Mouse (Mus musculus) liver, postnatal 0 days (tissue): ENCODE results near the gene Cdk14. TPM values are rescaled to one million over a fixed set of nuclear protein-coding genes. Genes with fewer than 3 reads are reported as not detected.

Experiments used
- ATAC-seq: fragments of 200-750 bp; cut with Nextera tagmentation; 2 replicates; pipeline ENCODE4 v1.8.0; 2017; ENCODE audit warnings: mild to moderate bottlenecking, moderate library complexity
- DNase-seq: peaks from one replicate; pipeline ENCODE4 v3.0.0-alpha.2; 2016
- H3K27ac ChIP-seq: fragments of 300-500 bp; sonication (generic); 2 replicates; pipeline ENCODE4 v1.5.1; 2014; ENCODE audit warnings: antibody characterized with exemption, moderate library complexity, mild to moderate bottlenecking, low read depth
- H3K27me3 ChIP-seq: fragments of 300-500 bp; sonication (generic); 2 replicates; pipeline ENCODE4 v1.6.1; 2014; ENCODE audit warnings: low read length, control low read depth, mixed read lengths; ENCODE audit not compliant: insufficient read depth
- H3K36me3 ChIP-seq: fragments of 300-500 bp; sonication (generic); replicated peaks from 2 replicates; pipeline ENCODE4 v1.6.1; 2014; ENCODE audit warnings: mild to moderate bottlenecking, control low read depth, low read length, moderate library complexity, mixed read lengths; ENCODE audit not compliant: insufficient read depth
- H3K4me1 ChIP-seq: fragments of 300-500 bp; sonication (generic); 2 replicates; pipeline ENCODE4 v1.6.1; 2014; ENCODE audit warnings: antibody characterized with exemption, mild to moderate bottlenecking, control low read depth; ENCODE audit not compliant: insufficient read depth
- H3K4me2 ChIP-seq: fragments of 300-500 bp; sonication (generic); 2 replicates; pipeline ENCODE4 v1.6.1; 2014; ENCODE audit warnings: low read depth, mild to moderate bottlenecking, low read length, moderate library complexity, mixed read lengths
- H3K4me3 ChIP-seq: fragments of 300-500 bp; sonication (generic); 2 replicates; pipeline ENCODE4 v1.5.1; 2014; ENCODE audit warnings: low read depth, low read length
- H3K9ac ChIP-seq: fragments of 300-500 bp; sonication (generic); replicated peaks from 2 replicates; pipeline ENCODE4 v1.6.1; 2014; ENCODE audit warnings: mild to moderate bottlenecking, moderate library complexity
- H3K9me3 ChIP-seq: fragments of 300-500 bp; sonication (generic); 2 replicates; pipeline ENCODE4 v1.6.1; 2016; ENCODE audit warnings: mild to moderate bottlenecking, control low read depth, low read length, mixed read lengths
- CTCF ChIP-seq: sonication (generic); IDR thresholded peaks from 2 replicates; pipeline ENCODE4 v1.5.1; 2016; ENCODE audit warnings: antibody characterized with exemption, low read depth
- EP300 ChIP-seq: IDR thresholded peaks from 2 replicates; pipeline ENCODE4 v1.6.1; 2016; ENCODE audit warnings: antibody characterized with exemption, low read depth, mild to moderate bottlenecking
- WGBS: fragments of 180-500 bp; shearing (Covaris S2); extraction: QIAGEN DNeasy Blood & Tissue Kit; methylation state at CpG from one replicate; pipeline ENCODE4 v1.1.7; 2014; ENCODE audit not compliant: insufficient replicate concordance; 5-methylcytosine and 5-hydroxymethylcytosine counted together
- polyA plus RNA-seq: library from polyadenylated mRNA; unstranded; fragments of >200 nt; fragmentation: Nextera tagmentation; extraction: Ambion mirVana; gene quantifications from 2 replicates; pipeline ENCODE4 v1.2.1, GENCODE M21; 2015

Gene Cdk14
- polyA plus RNA-seq, 1 experiment from 2014 or later = 1.1 TPM

DNA sequence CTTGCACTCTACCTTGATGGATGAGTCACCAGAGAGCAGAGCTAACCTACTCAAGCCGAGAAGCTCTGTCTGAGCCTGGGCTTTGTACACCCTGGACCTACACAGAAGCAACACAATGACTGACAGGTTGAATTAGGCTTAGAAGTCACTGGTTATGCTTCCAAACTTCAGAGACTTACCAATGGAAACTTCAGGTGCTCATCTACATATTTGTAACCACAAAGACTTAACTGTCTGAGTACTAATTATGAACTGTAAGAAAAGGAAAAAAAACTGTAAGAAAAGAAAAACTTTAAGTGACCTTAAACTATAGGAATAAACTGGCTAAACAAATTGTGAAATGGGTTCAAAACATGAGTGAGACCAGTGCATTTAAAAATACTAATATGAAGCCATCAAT is 364.6 kb downstream of the Cdk14 start:
- WGBS = 64% methylated on average over 1 of the region's 1 CpGs

DNA sequence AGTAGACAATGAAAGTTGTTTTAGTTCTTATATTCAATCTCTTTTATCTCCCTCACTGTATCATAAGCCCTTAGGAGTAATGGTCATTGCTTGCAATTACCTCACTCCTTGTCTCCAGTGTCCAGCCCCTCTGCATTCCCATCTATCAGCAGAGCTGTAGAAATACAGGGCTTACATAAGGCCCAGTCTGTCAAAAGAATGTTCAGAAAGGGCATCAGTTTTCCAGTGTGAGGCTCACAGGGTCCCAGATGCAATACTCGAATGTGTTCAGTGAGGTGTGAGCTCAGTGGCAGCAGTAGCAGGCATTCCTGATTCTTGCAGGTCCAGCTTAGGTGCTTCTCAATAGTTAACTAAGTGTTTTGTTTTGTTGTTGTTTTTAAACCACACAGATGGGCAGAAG is 365.8 kb downstream of the Cdk14 start:
- H3K27me3 ChIP-seq = no peaks in the 10 kb centered on the region
- DNase-seq (no peak), ATAC-seq (no peak)
- H3K4me2 ChIP-seq = no peak overlapping the region
- TF ChIP-seq EP300 (no peak), CTCF (no peak)
- no peak overlapping the region for H3K27ac ChIP-seq
- 36% methylated on average over 1 of the region's 1 CpGs for WGBS
- no peaks in the 10 kb centered on the region for H3K4me1 ChIP-seq
- H3K9ac ChIP-seq = no peak overlapping the region
- H3K4me3 ChIP-seq = no peak overlapping the region
- H3K36me3 ChIP-seq = no peaks in the 10 kb centered on the region
- no peaks in the 10 kb centered on the region for H3K9me3 ChIP-seq

More for the DNA sequence above, 364.6 kb downstream of the Cdk14 start:
- Histone ChIP-seq H3K4me2 (no peak overlapping the region), H3K9me3 (no peaks in the 10 kb centered on the region), H3K27ac (no peak overlapping the region), H3K27me3 (no peaks in the 10 kb centered on the region), H3K4me1 (no peaks in the 10 kb centered on the region), H3K4me3 (no peak overlapping the region), H3K36me3 (no peaks in the 10 kb centered on the region), H3K9ac (no peak overlapping the region)
- ATAC-seq (no peak), DNase-seq (no peak)
- no peak for TF ChIP-seq EP300
- TF ChIP-seq CTCF = no peak

DNA sequence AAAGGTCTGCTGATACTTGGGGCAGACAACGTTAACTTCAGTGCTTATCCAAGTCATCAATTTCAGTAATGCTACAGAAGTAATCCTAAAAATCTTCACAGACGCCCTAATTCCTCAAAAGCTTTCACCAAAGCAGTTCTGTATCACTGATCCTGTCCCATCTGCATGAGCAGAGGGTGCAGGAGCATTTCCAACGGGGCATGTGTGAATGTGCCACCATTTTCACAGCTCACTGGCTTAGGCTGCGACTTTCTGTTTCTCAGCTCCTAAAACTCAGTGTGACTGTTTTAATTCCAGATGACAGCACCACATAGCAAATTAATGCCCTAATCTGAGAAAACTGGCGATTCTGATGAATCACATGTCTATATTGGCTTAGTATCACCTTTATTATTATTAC is 375.8 kb downstream of the Cdk14 start:
- 77% methylated on average over 5 of the region's 5 CpGs for WGBS
- no peak overlapping the region for H3K4me2 ChIP-seq
- no peaks in the 10 kb centered on the region for H3K36me3 ChIP-seq
- H3K27me3 ChIP-seq = no peaks in the 10 kb centered on the region
- H3K9me3 ChIP-seq = no peaks in the 10 kb centered on the region
- ATAC-seq = no peak
- H3K27ac ChIP-seq = no peak overlapping the region
- H3K4me3 ChIP-seq = no peak overlapping the region
- no peak for TF ChIP-seq EP300
- no peak for TF ChIP-seq CTCF
- no peak overlapping the region for H3K9ac ChIP-seq
- no peaks in the 10 kb centered on the region for H3K4me1 ChIP-seq
- DNase-seq = no peak

DNA sequence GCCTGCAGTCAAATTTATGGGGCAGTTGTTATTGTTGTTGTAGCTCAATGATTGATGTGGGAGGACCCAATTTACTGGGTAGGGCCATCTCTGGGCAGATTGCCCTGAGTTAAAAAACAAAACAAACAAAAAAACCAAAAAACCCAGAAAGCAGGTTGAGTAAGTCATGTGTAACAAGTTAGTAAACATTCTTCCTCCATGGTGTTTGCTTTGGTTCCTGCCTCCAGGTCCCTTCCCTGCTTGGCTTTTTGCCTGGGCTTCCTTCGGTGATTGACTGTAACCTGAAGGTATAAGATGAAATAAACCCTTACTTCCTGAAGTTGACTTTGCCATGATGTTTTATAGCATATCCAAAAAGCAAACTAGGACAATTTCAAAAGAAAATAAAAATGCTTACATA is 377.4 kb downstream of the Cdk14 start:
- no peak overlapping the region for H3K4me3 ChIP-seq
- ATAC-seq = no peak
- 64% methylated on average over 1 of the region's 1 CpGs for WGBS

DNA sequence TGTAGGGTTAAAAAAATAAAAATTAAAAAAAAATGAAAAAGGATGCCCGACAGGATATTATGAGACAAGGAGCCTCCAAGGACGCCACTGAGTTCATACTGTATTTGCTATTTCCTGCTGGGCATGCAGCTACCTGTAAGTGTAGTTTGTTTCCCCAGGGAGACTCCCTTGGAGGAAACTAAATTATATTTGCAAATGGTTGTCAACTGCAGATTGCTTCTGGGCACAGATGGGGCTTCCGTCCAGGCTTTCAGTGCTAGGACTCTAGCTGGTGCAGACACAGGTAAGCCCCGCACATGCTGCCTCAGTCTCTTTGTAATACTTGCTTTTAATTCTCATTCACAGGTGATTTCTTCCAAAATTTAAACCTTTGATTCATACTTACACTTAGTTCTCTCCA is 378.6 kb downstream of the Cdk14 start:
- no peak overlapping the region for H3K27ac ChIP-seq

More for the DNA sequence above, 377.4 kb downstream of the Cdk14 start:
- Histone ChIP-seq H3K36me3 (no peaks in the 10 kb centered on the region), H3K27ac (no peak overlapping the region), H3K4me2 (no peak overlapping the region), H3K4me1 (no peaks in the 10 kb centered on the region), H3K9ac (no peak overlapping the region), H3K27me3 (no peaks in the 10 kb centered on the region), H3K9me3 (no peaks in the 10 kb centered on the region)
- DNase-seq = no peak
- TF ChIP-seq EP300 (no peak), CTCF (no peak)

DNA sequence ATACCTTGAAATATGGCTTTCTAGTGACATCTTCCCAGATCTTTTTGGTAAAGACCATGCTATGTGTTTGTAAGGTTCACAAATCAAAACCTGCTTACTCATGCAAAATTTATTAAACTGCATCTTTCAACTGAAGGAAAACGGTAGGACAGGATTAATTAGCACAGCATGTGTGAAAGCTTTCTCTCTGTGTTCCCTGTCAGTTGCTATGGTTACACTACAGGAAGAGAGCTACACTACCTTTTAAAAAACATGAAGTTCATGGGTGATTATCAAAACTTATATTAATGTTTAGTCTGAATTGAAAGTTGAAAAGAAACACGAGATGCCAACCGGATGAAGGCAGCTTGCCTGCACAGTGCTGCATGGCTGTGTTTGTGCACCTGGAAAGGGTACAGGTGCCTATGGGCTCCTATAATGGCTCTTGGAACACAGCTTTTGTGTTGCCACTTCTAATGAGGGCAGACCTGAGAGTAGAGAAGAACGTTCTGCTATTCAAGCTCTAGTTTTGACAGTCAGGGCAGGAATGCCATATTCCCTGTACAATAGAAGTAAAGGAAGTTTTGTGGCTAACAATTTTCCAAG is 380.3 kb downstream of the Cdk14 start:
- H3K27me3 ChIP-seq = no peaks in the 10 kb centered on the region
- ATAC-seq (no peak), DNase-seq (no peak)
- H3K4me3 ChIP-seq = no peak overlapping the region
- no peak overlapping the region for H3K9ac ChIP-seq
- no peak overlapping the region for H3K27ac ChIP-seq
- H3K4me2 ChIP-seq = no peak overlapping the region
- no peaks in the 10 kb centered on the region for H3K36me3 ChIP-seq
- H3K9me3 ChIP-seq = no peaks in the 10 kb centered on the region
- H3K4me1 ChIP-seq = no peaks in the 10 kb centered on the region
- TF ChIP-seq EP300 = no peak
- TF ChIP-seq CTCF = no peak
- WGBS = 66% methylated on average over 4 of the region's 4 CpGs

More for the DNA sequence above, 378.6 kb downstream of the Cdk14 start:
- no peaks in the 10 kb centered on the region for H3K9me3 ChIP-seq
- H3K4me3 ChIP-seq = no peak overlapping the region
- ATAC-seq (no peak), DNase-seq (no peak)
- H3K4me1 ChIP-seq = no peaks in the 10 kb centered on the region
- WGBS = 77% methylated on average over 4 of the region's 4 CpGs
- no peaks in the 10 kb centered on the region for H3K27me3 ChIP-seq
- H3K4me2 ChIP-seq = no peak overlapping the region
- no peak for TF ChIP-seq CTCF
- no peak for TF ChIP-seq EP300
- no peaks in the 10 kb centered on the region for H3K36me3 ChIP-seq
- no peak overlapping the region for H3K9ac ChIP-seq

DNA sequence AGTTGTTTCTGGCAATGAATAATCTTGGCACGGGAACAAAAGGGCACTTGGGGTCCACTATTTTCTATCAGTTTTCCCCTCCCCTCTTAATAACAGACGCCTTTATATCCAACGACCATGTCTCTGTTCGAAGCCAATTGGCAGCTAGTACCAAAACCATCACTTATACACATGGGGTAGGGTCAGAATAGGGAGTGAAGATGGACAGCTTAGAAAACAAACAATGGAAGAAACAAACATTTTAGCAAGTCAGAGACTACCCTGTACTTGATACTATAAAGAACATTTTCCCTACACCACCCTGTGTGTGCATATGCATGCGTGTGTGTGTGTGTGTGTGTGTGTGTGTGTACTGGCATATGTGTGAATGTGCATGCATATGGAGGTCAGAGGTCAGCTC is 386.7 kb downstream of the Cdk14 start:
- H3K4me3 ChIP-seq = no peak overlapping the region
- no peak overlapping the region for H3K27ac ChIP-seq
- TF ChIP-seq EP300 (no peak), CTCF (no peak)
- ATAC-seq (no peak), DNase-seq (no peak)
- no peak overlapping the region for H3K9ac ChIP-seq
- no peaks in the 10 kb centered on the region for H3K9me3 ChIP-seq
- H3K4me2 ChIP-seq = no peak overlapping the region
- no peaks in the 10 kb centered on the region for H3K36me3 ChIP-seq
- WGBS = 85% methylated on average over 5 of the region's 5 CpGs
- no peaks in the 10 kb centered on the region for H3K4me1 ChIP-seq
- H3K27me3 ChIP-seq = no peaks in the 10 kb centered on the region
